Mouse (Mus musculus) adrenal gland, adult 18-20 months (tissue): ENCODE data around the gene Sptlc2. TPM values are rescaled to one million over a fixed set of nuclear protein-coding genes. Genes with fewer than 3 reads are reported as not detected.

ENCODE experiments used
- DNase-seq, 2 experiments: peaks; one replicate each; pipeline ENCODE4 v3.0.0; 2021 to 2022; ENCODE audit warnings: low spot score in 2 of 2
- total RNA-seq, 2 experiments: library from RNA; stranded (reverse); gene quantifications; 1 replicate in 1 of 2; 2 replicates in 1 of 2; pipeline ENCODE4 v1.2.3; 2021

Gene Sptlc2
- total RNA-seq, 2 experiments from 2014 or later, result 124 to 260 TPM

- no peak for DNase-seq
These were observed 54.4 kb downstream of the Sptlc2 start for GRCm38 (mm10) chr12:87333794-87334193.

- DNase-seq, result peak in 1 of 2 experiments; percentile 28
These were observed 55.6 kb downstream of the Sptlc2 start for GRCm38 (mm10) chr12:87332511-87332910.

GRCm38 (mm10) chr12:87331908-87332307, 56.2 kb downstream of the Sptlc2 start:
- no peak for DNase-seq

GRCm38 (mm10) chr12:87331053-87331456, 57.1 kb downstream of the Sptlc2 start:
- no peak for DNase-seq

GRCm38 (mm10) chr12:87330213-87330612, 57.9 kb downstream of the Sptlc2 start:
- no peak for DNase-seq

- DNase-seq, result no peak
These were observed 60.1 kb downstream of the Sptlc2 start for GRCm38 (mm10) chr12:87328025-87328424.

- DNase-seq, result no peak
These were observed 60.5 kb downstream of the Sptlc2 start for GRCm38 (mm10) chr12:87327610-87328009.

- DNase-seq, result no peak
These were observed 62.7 kb downstream of the Sptlc2 start for GRCm38 (mm10) chr12:87325452-87325851.

- DNase-seq, result no peak
These were observed 68.9 kb downstream of the Sptlc2 start for GRCm38 (mm10) chr12:87319229-87319628.

- no peak for DNase-seq
These were observed 70.2 kb downstream of the Sptlc2 start for GRCm38 (mm10) chr12:87317951-87318350.

- no peak for DNase-seq
These were observed 75.1 kb downstream of the Sptlc2 start for GRCm38 (mm10) chr12:87313098-87313497.

- peak in 1 of 2 experiments; percentile 5 for DNase-seq
These were observed 81.6 kb downstream of the Sptlc2 start for GRCm38 (mm10) chr12:87306584-87306844.

GRCm38 (mm10) chr12:87305767-87306583, 82.2 kb downstream of the Sptlc2 start:
- peak in 1 of 2 experiments; percentile 11 for DNase-seq

- no peak for DNase-seq
These were observed 87.0 kb downstream of the Sptlc2 start for GRCm38 (mm10) chr12:87301189-87301588.

- DNase-seq, result no peak
These were observed 87.8 kb downstream of the Sptlc2 start for GRCm38 (mm10) chr12:87300441-87300690.

GRCm38 (mm10) chr12:87299657-87300440, 88.3 kb downstream of the Sptlc2 start, which contains the start of gene Ism2:
Gene Ism2, minus strand, starts transcription at chr12:87299705.
- DNase-seq, result peak; percentile 27 to 43

- DNase-seq, result peak in 1 of 2 experiments; percentile 41
These were observed 89.0 kb downstream of the Sptlc2 start for GRCm38 (mm10) chr12:87299037-87299656.

GRCm38 (mm10) chr12:87293934-87294333, 94.2 kb downstream of the Sptlc2 start:
- no peak for DNase-seq

- no peak for DNase-seq
These were observed 99.1 kb downstream of the Sptlc2 start for GRCm38 (mm10) chr12:87289100-87289499.

GRCm38 (mm10) chr12:87284726-87285125, 103.4 kb downstream of the Sptlc2 start:
- DNase-seq, result no peak

- DNase-seq, result no peak
These were observed 103.9 kb downstream of the Sptlc2 start for GRCm38 (mm10) chr12:87284268-87284667.

- DNase-seq, result no peak
These were observed 104.4 kb downstream of the Sptlc2 start for GRCm38 (mm10) chr12:87283706-87284105.
